Mouse (Mus musculus) liver, adult 2 months (tissue): Measurements from ENCODE around the gene Dbh. TPM values are rescaled to one million over a fixed set of nuclear protein-coding genes. Genes with fewer than 3 reads are reported as not detected.

Experiments
- DNase-seq: peaks from one replicate; pipeline ENCODE4 v3.0.0-alpha.2; 2011; ENCODE audit warnings: low read depth, low spot score; ENCODE audit errors: extremely low read depth
- H3K27ac ChIP-seq: fragments of 200-500 bp; replicated peaks from 2 replicates; pipeline ENCODE4 v1.5.1; 2012; ENCODE audit warnings: low read depth, mild to moderate bottlenecking, control low read depth, inconsistent platforms, low read length; ENCODE audit not compliant: insufficient read depth
- H3K27me3 ChIP-seq: fragments of 200-500 bp; 2 replicates; pipeline ENCODE4 v1.6.1; 2012; ENCODE audit warnings: mild to moderate bottlenecking, moderate library complexity, low read length, inconsistent platforms; ENCODE audit not compliant: control insufficient read depth, insufficient read depth
- H3K36me3 ChIP-seq: fragments of 200-500 bp; 2 replicates; pipeline ENCODE4 v1.6.1; 2012; ENCODE audit warnings: low read length, inconsistent platforms; ENCODE audit not compliant: control insufficient read depth, insufficient read depth
- H3K4me1 ChIP-seq: fragments of 200-500 bp; 2 replicates; pipeline ENCODE4 v1.6.1; 2011; ENCODE audit warnings: low read length; ENCODE audit not compliant: control insufficient read depth, insufficient read depth
- H3K4me3 ChIP-seq: fragments of 200-500 bp; 2 replicates; pipeline ENCODE4 v1.5.1; 2011; ENCODE audit warnings: low read depth, mild to moderate bottlenecking, control low read depth, low read length, moderate library complexity; ENCODE audit not compliant: insufficient read depth
- H3K79me2 ChIP-seq: fragments of 200-500 bp; 2 replicates; pipeline ENCODE4 v1.6.1; 2012; ENCODE audit warnings: inconsistent platforms, mild to moderate bottlenecking, low read length, moderate library complexity; ENCODE audit not compliant: control insufficient read depth, insufficient read depth
- H3K9ac ChIP-seq: fragments of 200-500 bp; 2 replicates; pipeline ENCODE4 v1.6.1; 2012; ENCODE audit warnings: low read depth, mild to moderate bottlenecking, control low read depth, inconsistent platforms, low read length
- CTCF ChIP-seq: fragments of 200-500 bp; IDR thresholded peaks from 2 replicates; pipeline ENCODE4 v1.5.1; 2011; ENCODE audit warnings: low read depth, low read length, control low read depth
- POLR2A ChIP-seq: fragments of 200-500 bp; IDR thresholded peaks from 2 replicates; pipeline ENCODE4 v1.6.1; 2011; ENCODE audit warnings: low read length, control low read depth; ENCODE audit not compliant: insufficient read depth; ENCODE audit errors: extremely low read depth
- whole genome bisulfite sequencing: fragments of 180-500 bp; shearing (Covaris S2); methylation state at CpG from one replicate; pipeline ENCODE4 v1.1.7; 2018; 5-methylcytosine and 5-hydroxymethylcytosine counted together
- polyA plus RNA-seq: library from polyadenylated mRNA; depleted of rRNA; stranded (reverse); fragments of >200 nt; gene quantifications from 2 replicates; pipeline ENCODE4 v1.2.3, GENCODE M21; 2012; rRNA removed
- total RNA-seq: library from RNA; depleted of rRNA; stranded (reverse); fragments of >200 nt; gene quantifications from 2 replicates; pipeline ENCODE4 v1.2.3, GENCODE M21; 2014; rRNA removed

Gene Dbh
- total RNA-seq (under 0.01 and 0.20 TPM in 2 replicates), polyA plus RNA-seq (not detected in 2 replicates)

DNA sequence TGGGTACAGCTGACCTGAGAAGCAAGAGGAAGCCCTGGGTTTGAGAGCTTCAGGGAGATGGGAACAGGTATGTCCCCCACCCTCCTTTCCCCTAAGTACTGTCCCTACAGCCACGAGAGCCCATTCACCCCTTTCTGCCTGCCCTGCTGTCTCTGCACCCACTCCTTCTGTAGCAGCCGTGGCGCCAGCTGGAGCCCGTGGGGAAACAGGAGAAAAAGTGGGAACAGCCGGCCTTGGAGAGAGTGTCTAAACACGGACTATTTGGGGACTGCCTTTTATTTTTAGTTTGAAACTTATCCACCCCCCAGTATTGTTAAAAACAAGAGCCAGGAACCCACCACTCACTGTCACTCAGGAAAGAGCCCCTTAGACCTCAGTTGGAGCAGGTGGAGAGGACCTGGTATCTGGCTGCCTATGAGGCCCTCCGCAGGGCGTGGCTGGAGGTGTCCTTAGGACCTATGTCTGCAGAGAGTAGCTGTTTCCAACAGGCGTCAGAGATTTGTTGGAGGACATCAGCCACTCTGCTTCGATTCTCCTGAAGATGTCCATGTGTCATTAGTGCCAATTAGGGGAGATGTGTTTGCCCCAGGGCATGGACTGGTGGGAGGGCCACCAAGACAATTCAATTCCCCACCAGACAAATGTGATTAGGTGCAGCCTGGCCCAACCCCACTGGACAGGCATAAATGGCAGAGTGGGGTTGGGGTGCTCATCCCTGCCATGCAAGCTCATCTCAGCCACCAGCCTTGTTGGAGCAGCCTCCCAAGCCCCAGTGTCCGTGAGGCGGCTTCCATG lies at the start of gene Dbh:
Dbh (plus strand) TSS at position 438 of the 795 bp plus-strand sequence.
- WGBS, result 84% methylated on average over 12 of the region's 12 CpGs
- no peak for DNase-seq
- no peak within 1 kb of the TSS for H3K27ac ChIP-seq

DNA sequence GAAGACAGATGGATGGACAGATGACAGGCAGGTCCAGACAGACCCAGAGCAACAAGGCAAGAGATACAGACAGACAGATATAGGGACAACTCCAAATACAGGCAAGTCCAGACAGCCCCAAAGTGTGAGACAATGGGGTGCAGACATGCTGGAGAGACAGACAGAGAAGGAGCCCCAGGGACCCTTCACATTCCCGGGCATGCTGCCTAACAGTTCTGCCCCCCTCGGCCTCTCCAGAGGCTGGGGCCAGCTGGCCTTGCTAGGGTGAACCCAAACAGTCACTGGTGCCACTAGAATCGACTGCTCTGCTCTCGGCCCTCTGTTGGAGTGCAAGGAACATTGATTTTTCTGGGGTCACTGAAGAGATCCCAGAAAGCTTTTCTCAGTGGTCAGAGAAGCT lies 46.6 kb upstream of the Dbh start:
- 17% methylated on average over 4 of the region's 4 CpGs for WGBS
- Histone ChIP-seq H3K4me1 (no peaks in the 10 kb centered on the region), H3K27ac (no peak overlapping the region), H3K79me2 (no peaks in the 10 kb centered on the region), H3K4me3 (no peak overlapping the region), H3K9ac (no peak overlapping the region), H3K36me3 (no peaks in the 10 kb centered on the region), H3K27me3 (no peaks in the 10 kb centered on the region)
- TF ChIP-seq CTCF (no peak), POLR2A (no peak)
- no peak for DNase-seq

More for the DNA sequence above, at the start of gene Dbh:
- Histone ChIP-seq H3K4me1 (no peaks in the 10 kb centered on the region), H3K27me3 (no peaks in the 10 kb centered on the region), H3K9ac (no peak within 1 kb of the TSS), H3K79me2 (no peaks in the 10 kb centered on the region), H3K4me3 (no peak within 1 kb of the TSS), H3K36me3 (no peaks in the 10 kb centered on the region)
- TF ChIP-seq CTCF (no peak), POLR2A (no peak)

DNA sequence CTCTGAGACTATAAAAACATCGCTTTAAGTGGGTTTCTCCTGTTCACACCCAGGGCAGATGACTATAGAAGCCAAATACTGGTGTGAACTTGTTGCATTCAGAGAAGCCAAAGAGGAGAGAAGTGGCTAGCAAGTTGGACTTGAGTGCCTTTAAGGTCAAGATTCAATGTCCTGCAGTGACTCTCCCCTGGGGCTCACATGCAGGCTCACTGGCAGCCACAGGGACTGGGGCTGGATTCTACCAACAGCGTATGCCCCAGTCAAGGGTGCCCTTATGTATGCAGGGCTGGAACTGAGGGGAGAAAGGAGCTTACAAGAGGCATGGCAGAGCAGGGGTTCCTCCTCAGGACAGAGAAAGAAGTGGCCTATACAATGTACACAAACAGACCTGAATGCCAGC lies 45.3 kb upstream of the Dbh start:
- Histone ChIP-seq H3K79me2 (no peaks in the 10 kb centered on the region), H3K27ac (no peak overlapping the region), H3K4me1 (no peaks in the 10 kb centered on the region), H3K4me3 (no peak overlapping the region), H3K36me3 (no peaks in the 10 kb centered on the region), H3K27me3 (no peaks in the 10 kb centered on the region), H3K9ac (no peak overlapping the region)
- TF ChIP-seq CTCF, result no peak
- TF ChIP-seq POLR2A, result no peak
- 85% methylated on average over 2 of the region's 2 CpGs for WGBS
- no peak for DNase-seq

- no peak for DNase-seq
- no peak overlapping the region for H3K9ac ChIP-seq
- no peaks in the 10 kb centered on the region for H3K27me3 ChIP-seq
- TF ChIP-seq POLR2A, result no peak
- WGBS, result 68% methylated on average over 8 of the region's 8 CpGs
- no peak overlapping the region for H3K4me3 ChIP-seq
- no peak overlapping the region for H3K27ac ChIP-seq
- H3K4me1 ChIP-seq, result no peaks in the 10 kb centered on the region
- no peaks in the 10 kb centered on the region for H3K79me2 ChIP-seq
- H3K36me3 ChIP-seq, result no peaks in the 10 kb centered on the region
These were observed 44.8 kb upstream of the Dbh start for GRCm38 (mm10) chr2:27120241-27120641.

DNA sequence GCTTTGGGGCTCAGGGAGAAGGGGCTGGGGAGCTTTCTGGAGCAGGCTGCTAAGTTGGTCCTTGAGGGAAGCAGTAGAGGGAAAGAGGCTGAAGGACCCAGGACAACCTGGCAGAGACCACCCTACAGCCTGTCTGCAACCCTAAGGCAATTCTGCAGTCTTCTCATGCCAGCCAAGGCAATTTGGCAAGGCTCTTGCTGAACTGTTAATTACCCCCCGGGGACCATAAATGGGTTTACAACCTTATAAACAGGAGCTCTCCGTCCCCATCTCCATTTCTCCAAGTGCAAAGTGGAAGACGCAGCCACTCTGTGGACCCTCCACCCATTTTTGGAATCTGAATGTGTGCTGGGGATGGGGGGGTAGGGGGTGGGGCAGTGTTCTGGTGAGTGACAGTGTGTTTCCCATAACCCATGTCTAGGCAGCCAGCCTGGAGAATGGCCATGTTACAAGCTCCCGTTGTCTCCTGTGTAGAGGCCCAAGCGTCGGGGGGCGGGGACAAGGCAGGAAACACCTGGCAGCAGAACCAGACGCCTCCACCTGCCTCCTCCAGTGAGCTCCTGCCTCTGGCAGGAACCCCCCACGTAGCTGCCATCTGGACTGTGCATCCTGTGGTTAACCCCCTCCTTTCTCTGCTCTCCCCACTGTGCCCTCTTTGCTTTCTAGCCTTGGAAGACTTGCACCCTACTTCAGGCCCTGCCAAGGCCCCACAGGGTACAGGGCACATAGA lies 43.2 kb upstream of the Dbh start:
- H3K36me3 ChIP-seq, result no peaks in the 10 kb centered on the region
- TF ChIP-seq CTCF (no peak), POLR2A (no peak)
- no peaks in the 10 kb centered on the region for H3K79me2 ChIP-seq
- no peaks in the 10 kb centered on the region for H3K27me3 ChIP-seq
- H3K4me3 ChIP-seq, result no peak overlapping the region
- 0 out of 2 replicates have a peak, but pooled peaks cover 1% of the 10 kb centered on the region for H3K4me1 ChIP-seq
- no peak overlapping the region for H3K27ac ChIP-seq
- no peak for DNase-seq
- 51% methylated on average over 9 of the region's 9 CpGs for WGBS
- H3K9ac ChIP-seq, result no peak overlapping the region
